Mouse (Mus musculus) liver, postnatal 0 days (tissue): ENCODE data around the gene Prex1.

Experiments used
- CTCF ChIP-seq: sonication (generic); IDR thresholded peaks from 2 replicates; pipeline ENCODE4 v1.5.1; 2016; ENCODE audit warnings: antibody characterized with exemption, low read depth
- EP300 ChIP-seq: IDR thresholded peaks from 2 replicates; pipeline ENCODE4 v1.6.1; 2016; ENCODE audit warnings: antibody characterized with exemption, low read depth, mild to moderate bottlenecking

DNA sequence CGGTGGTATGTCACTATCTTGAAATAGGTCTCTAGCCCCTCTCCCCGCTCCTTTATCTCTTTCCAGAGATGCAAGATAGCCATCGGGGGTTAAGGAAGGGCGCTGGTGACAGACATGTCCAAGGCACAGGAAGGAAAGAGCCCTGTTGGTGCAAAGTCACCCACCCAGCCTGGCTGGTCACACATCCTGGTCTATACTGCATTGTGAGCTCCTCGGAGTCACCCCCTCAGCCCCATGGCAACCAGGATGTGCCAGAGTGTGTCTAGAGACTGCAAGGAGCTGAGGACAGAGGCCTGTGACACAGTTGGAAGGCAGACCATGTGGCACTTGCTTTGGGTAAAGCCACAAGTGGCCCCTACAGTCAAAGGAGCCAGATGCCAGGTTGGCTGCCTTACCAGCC lies 94.4 kb downstream of the Prex1 start:
- TF ChIP-seq CTCF (no peak), EP300 (no peak)
